Mouse (Mus musculus) ES-E14 (cell line): ENCODE data around the gene Rgs6. TPM values are rescaled to one million over a fixed set of nuclear protein-coding genes. Genes with fewer than 3 reads are reported as not detected.

Experiments used
- DNase-seq: peaks from one replicate; pipeline ENCODE4 v3.0.0-alpha.2; 2013; ENCODE audit warnings: low read depth, low spot score
- H3K27ac ChIP-seq: 2 replicates; pipeline ENCODE4 v1.5.1; 2012; ENCODE audit warnings: low read depth, mild to moderate bottlenecking, low read length, moderate library complexity, mixed read lengths; ENCODE audit not compliant: poor library complexity, insufficient read depth, severe bottlenecking
- H3K36me3 ChIP-seq: 2 replicates; pipeline ENCODE4 v1.6.1; 2012; ENCODE audit warnings: mild to moderate bottlenecking, low read length, moderate library complexity, mixed read lengths; ENCODE audit not compliant: control insufficient read depth, poor library complexity, insufficient read depth, severe bottlenecking
- H3K4me1 ChIP-seq, 2 experiments: fragments of 150-350 bp in 1 of 2; sonication (generic) in 1 of 2; 2 replicates each; pipeline ENCODE4 v1.6.1; 2012; ENCODE audit warnings: low read length in 2 of 2, mild to moderate bottlenecking in 1 of 2, mixed read lengths in 1 of 2; ENCODE audit not compliant: control insufficient read depth in 2 of 2, insufficient read depth in 2 of 2, poor library complexity in 1 of 2
- H3K4me3 ChIP-seq, 2 experiments: fragments of 150-350 bp in 1 of 2; sonication (generic) in 1 of 2; 2 replicates each; pipeline ENCODE4 v1.5.1; 2012; ENCODE audit warnings: low read length in 2 of 2, low read depth in 1 of 2, mild to moderate bottlenecking in 1 of 2, mixed read lengths in 1 of 2; ENCODE audit not compliant: insufficient read depth in 1 of 2, poor library complexity in 1 of 2, severe bottlenecking in 1 of 2
- H3K9ac ChIP-seq: 2 replicates; pipeline ENCODE4 v1.6.1; 2012; ENCODE audit warnings: low read depth, mild to moderate bottlenecking, low read length, mixed read lengths; ENCODE audit not compliant: poor library complexity, insufficient read depth, severe bottlenecking
- H3K9me3 ChIP-seq: fragments of 150-350 bp; sonication (generic); 2 replicates; pipeline ENCODE4 v1.6.1; 2012; ENCODE audit warnings: low read depth, mild to moderate bottlenecking, low read length; ENCODE audit not compliant: control insufficient read depth, insufficient read depth
- CHD2 ChIP-seq: IDR thresholded peaks from 2 replicates; pipeline ENCODE4 v1.6.1; 2014; ENCODE audit warnings: mild to moderate bottlenecking, low read depth, low read length, inconsistent platforms
- HCFC1 ChIP-seq: IDR thresholded peaks from 2 replicates; pipeline ENCODE4 v1.6.1; 2012; ENCODE audit warnings: low read length, inconsistent platforms, borderline replicate concordance; ENCODE audit not compliant: insufficient read depth
- MAFK ChIP-seq: IDR thresholded peaks from 2 replicates; pipeline ENCODE4 v1.6.1; 2014; ENCODE audit warnings: mild to moderate bottlenecking, low read depth, low read length, inconsistent platforms; ENCODE audit not compliant: insufficient read depth
- ZC3H11A ChIP-seq: IDR thresholded peaks from 2 replicates; pipeline ENCODE4 v1.6.1; 2012; ENCODE audit warnings: low read depth, mild to moderate bottlenecking, inconsistent platforms, low read length, borderline replicate concordance
- ZNF384 ChIP-seq: IDR thresholded peaks from 2 replicates; pipeline ENCODE4 v1.6.1; 2012; ENCODE audit warnings: low read depth, low read length, inconsistent platforms
- in situ Hi-C, 2 experiments: fragments of 600-800 bp; cut with MboI; formaldehyde crosslinking; loops; one replicate each; pipeline ENCODE4 v1.15.1; 2025; ENCODE audit warnings: low sequenced_read_pairs in 2 of 2, inconsistent platforms in 1 of 2; ENCODE audit not compliant: unreplicated experiment in 2 of 2
- total RNA-seq: library from RNA; depleted of rRNA; stranded (reverse); fragments of 300-350 nt; gene quantifications from 2 replicates; pipeline ENCODE4 v1.2.3, GENCODE M21; 2012

The Rgs6 gene
- total RNA-seq, 1 experiment: 0.49 TPM

DNA sequence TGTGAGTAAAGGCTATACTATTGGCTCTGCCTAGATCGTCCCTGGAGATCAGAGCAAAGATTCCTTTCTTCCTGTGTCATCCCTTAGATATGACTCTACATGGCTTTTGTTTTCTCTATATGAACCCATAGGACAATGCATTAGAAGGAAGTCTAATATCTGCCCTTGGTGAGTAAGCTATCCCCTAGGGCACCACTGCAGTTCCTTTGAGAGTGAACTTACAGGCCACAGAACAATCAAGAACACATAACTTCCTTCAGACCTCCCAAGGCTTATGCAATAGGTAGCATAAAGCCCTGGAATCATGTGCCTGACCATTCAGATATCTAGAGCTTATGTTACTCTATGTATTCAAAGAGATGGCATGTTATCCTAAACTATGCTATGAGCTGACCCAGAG lies 347.7 kb downstream of the Rgs6 start:
- no peaks in the 10 kb centered on the region for H3K36me3 ChIP-seq
- no peaks in the 10 kb centered on the region for H3K9me3 ChIP-seq
- in situ Hi-C loops: no loop called here
- no peak overlapping the region for H3K4me3 ChIP-seq
- no peak overlapping the region for H3K27ac ChIP-seq
- no peaks in the 10 kb centered on the region for H3K4me1 ChIP-seq
- H3K9ac ChIP-seq: no peak overlapping the region
- TF ChIP-seq ZC3H11A (no peak), ZNF384 (no peak), MAFK (no peak), HCFC1 (no peak), CHD2 (no peak)
- DNase-seq: no peak

GRCm38 (mm10) chr12:82940461-82940860 lies 352.4 kb downstream of the Rgs6 start:
- no peaks in the 10 kb centered on the region for H3K36me3 ChIP-seq
- H3K9me3 ChIP-seq: no peaks in the 10 kb centered on the region
- no peak for DNase-seq
- in situ Hi-C loops: no loop called here
- TF ChIP-seq CHD2: no peak
- no peak for TF ChIP-seq ZNF384
- TF ChIP-seq HCFC1: no peak
- no peak for TF ChIP-seq ZC3H11A
- no peak for TF ChIP-seq MAFK
- H3K4me1 ChIP-seq: no peaks in the 10 kb centered on the region
- no peak overlapping the region for H3K27ac ChIP-seq
- H3K4me3 ChIP-seq: no peak overlapping the region
- no peak overlapping the region for H3K9ac ChIP-seq

- in situ Hi-C loops: no loop called here
- no peaks in the 10 kb centered on the region for H3K36me3 ChIP-seq
Measured at GRCm38 (mm10) chr12:82946507-82946906, 358.4 kb downstream of the Rgs6 start.

DNA sequence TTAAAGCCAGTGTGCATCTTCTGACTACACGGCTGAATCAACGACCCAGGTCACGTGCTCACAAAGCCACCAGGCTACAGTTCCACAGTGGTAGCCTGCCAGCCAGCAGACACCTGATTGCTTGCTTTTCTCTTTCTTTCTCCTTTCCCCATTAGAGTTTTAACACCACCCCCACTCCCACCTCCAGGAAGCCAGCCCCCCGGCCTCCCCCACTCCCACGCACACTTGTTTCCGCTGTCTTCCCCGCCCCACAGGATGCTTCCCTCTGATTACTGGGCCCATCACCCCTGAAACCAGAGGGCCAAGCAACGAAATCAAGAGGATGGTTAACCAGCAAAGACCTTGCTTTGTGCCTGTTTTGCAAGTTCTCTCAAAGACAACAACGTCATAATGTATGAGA lies 373.0 kb downstream of the Rgs6 start:
- Histone ChIP-seq H3K4me1 (no peaks in the 10 kb centered on the region), H3K9ac (no peak overlapping the region), H3K9me3 (no peaks in the 10 kb centered on the region), H3K27ac (no peak overlapping the region), H3K4me3 (no peak overlapping the region), H3K36me3 (no peaks in the 10 kb centered on the region)
- TF ChIP-seq CHD2 (no peak), MAFK (no peak), ZNF384 (no peak), HCFC1 (no peak), ZC3H11A (no peak)
- no peak for DNase-seq
- in situ Hi-C loops: no loop called here

More at GRCm38 (mm10) chr12:82946507-82946906, 358.4 kb downstream of the Rgs6 start:
- Histone ChIP-seq H3K4me1 (no peaks in the 10 kb centered on the region), H3K27ac (no peak overlapping the region), H3K9ac (no peak overlapping the region), H3K4me3 (no peak overlapping the region), H3K9me3 (no peaks in the 10 kb centered on the region)
- TF ChIP-seq CHD2 (no peak), ZNF384 (no peak), MAFK (no peak), ZC3H11A (peak; percentile 59), HCFC1 (no peak)
- DNase-seq: peak; percentile 62

DNA sequence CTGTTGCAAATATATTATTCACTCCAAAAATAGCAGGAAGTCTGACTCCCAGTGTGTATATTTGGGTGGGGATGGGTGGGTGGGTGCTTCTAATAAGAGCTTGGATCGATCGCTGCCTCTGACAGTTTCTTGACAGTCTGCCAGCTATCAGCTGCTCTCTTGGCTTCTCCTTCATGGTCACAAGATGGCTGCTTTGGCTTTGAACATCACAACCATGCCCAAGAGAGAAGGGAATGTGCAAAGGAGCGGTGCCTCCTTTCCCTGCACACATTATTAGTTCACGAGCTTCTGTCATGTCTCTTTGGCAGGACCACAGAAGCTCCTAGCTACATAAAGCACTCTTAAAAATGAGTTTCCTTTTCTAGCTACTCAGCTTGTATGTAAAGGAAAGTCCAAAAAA lies 373.8 kb downstream of the Rgs6 start:
- Histone ChIP-seq H3K4me1 (no peaks in the 10 kb centered on the region), H3K9me3 (no peaks in the 10 kb centered on the region), H3K36me3 (no peaks in the 10 kb centered on the region), H3K9ac (no peak overlapping the region), H3K27ac (no peak overlapping the region), H3K4me3 (no peak overlapping the region)
- in situ Hi-C loops: no loop called here
- no peak for DNase-seq
- TF ChIP-seq CHD2 (no peak), ZNF384 (no peak), MAFK (no peak), ZC3H11A (no peak), HCFC1 (no peak)
